Mouse (Mus musculus) heart, postnatal 0 days (tissue): ENCODE measurements around the gene Hdac4. TPM values are rescaled to one million over a fixed set of nuclear protein-coding genes. Genes with fewer than 3 reads are reported as not detected.

Experiments
- ATAC-seq: fragments of 200-750 bp; cut with Nextera tagmentation; 2 replicates; pipeline ENCODE4 v1.8.0; 2017; ENCODE audit warnings: low read depth, moderate number of reproducible peaks, moderate library complexity; ENCODE audit not compliant: insufficient read depth
- DNase-seq: peaks from one replicate; pipeline ENCODE4 v3.0.0-alpha.2; 2016; ENCODE audit warnings: low spot score
- H3K27ac ChIP-seq: fragments of 300-500 bp; sonication (generic); 2 replicates; pipeline ENCODE4 v1.5.1; 2014; ENCODE audit warnings: low read depth, mild to moderate bottlenecking
- H3K27me3 ChIP-seq: fragments of 300-500 bp; sonication (generic); 2 replicates; pipeline ENCODE4 v1.6.1; 2014; ENCODE audit warnings: low read length, mixed read lengths; ENCODE audit not compliant: control insufficient read depth, insufficient read depth
- H3K36me3 ChIP-seq: fragments of 300-500 bp; sonication (generic); replicated peaks from 2 replicates; pipeline ENCODE4 v1.6.1; 2014; ENCODE audit warnings: low read length, mixed read lengths; ENCODE audit not compliant: control insufficient read depth, insufficient read depth
- H3K4me1 ChIP-seq: fragments of 300-500 bp; sonication (generic); 2 replicates; pipeline ENCODE4 v1.6.1; 2014; ENCODE audit warnings: antibody characterized with exemption; ENCODE audit not compliant: control insufficient read depth, insufficient read depth
- H3K4me2 ChIP-seq: fragments of 300-500 bp; sonication (generic); 2 replicates; pipeline ENCODE4 v1.6.1; 2014; ENCODE audit warnings: low read depth, mild to moderate bottlenecking, low read length, moderate library complexity
- H3K4me3 ChIP-seq: fragments of 300-500 bp; sonication (generic); 2 replicates; pipeline ENCODE4 v1.5.1; 2014; ENCODE audit warnings: low read depth, low read length
- H3K9ac ChIP-seq: fragments of 300-500 bp; sonication (generic); replicated peaks from 2 replicates; pipeline ENCODE4 v1.6.1; 2014; ENCODE audit warnings: low read depth, low read length, mixed read lengths
- H3K9me3 ChIP-seq: fragments of 300-500 bp; sonication (generic); replicated peaks from 2 replicates; pipeline ENCODE4 v1.6.1; 2016; ENCODE audit warnings: low read length; ENCODE audit not compliant: control insufficient read depth
- CTCF ChIP-seq: IDR thresholded peaks from 2 replicates; pipeline ENCODE4 v1.5.1; 2016; ENCODE audit warnings: antibody characterized with exemption, control low read depth, low read depth
- EP300 ChIP-seq: IDR thresholded peaks from 2 replicates; pipeline ENCODE4 v1.6.1; 2016; ENCODE audit warnings: antibody characterized with exemption, low read depth
- WGBS: fragments of 180-500 bp; shearing (Covaris S2); extraction: QIAGEN DNeasy Blood & Tissue Kit; methylation state at CpG from one replicate; pipeline ENCODE4 v1.1.7; 2014; 5-methylcytosine and 5-hydroxymethylcytosine counted together
- polyA plus RNA-seq: library from polyadenylated mRNA; unstranded; fragments of >200 nt; fragmentation: Nextera tagmentation; extraction: Ambion mirVana; gene quantifications from 2 replicates; pipeline ENCODE4 v1.2.1, GENCODE M21; 2015
- total RNA-seq: library from RNA; depleted of rRNA; stranded (reverse); fragments of >200 nt; gene quantifications from 2 replicates; pipeline ENCODE4 v1.2.3, GENCODE M21; 2014; ENCODE audit warnings: low replicate concordance

The Hdac4 gene
- total and polyA plus RNA-seq, 2 experiments from 2014 or later, result 6.8 to 13.0 TPM

DNA sequence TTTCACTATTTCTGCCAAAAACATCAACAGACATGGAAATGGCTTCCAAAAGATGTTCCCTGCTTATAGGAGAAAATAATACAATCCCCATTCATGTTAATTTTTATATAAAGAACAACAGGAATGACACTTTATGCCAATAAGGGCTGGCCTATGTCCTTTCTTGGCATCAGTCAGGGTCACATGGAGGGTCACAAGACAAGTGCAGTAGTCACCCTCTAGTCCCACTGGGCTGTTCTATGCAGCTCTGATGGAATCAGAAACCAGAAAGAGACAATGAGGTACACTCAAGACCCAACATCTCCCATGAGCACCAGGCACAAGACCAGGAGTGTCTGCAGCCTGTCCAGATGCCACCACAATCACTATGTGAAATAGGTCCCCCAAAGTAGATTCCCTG is 91.5 kb downstream of the Hdac4 start:
- Histone ChIP-seq H3K27me3 (no peaks in the 10 kb centered on the region), H3K4me1 (peaks cover 53% of the 10 kb centered on the region), H3K9ac (no peak overlapping the region), H3K9me3 (no peaks in the 10 kb centered on the region), H3K4me3 (no peak overlapping the region), H3K27ac (no peak overlapping the region), H3K36me3 (no peaks in the 10 kb centered on the region), H3K4me2 (no peak overlapping the region)
- DNase-seq (no peak), ATAC-seq (no peak)
- no peak for TF ChIP-seq EP300
- no peak for TF ChIP-seq CTCF

- no peak for ATAC-seq
- WGBS, result 56% methylated on average over 3 of the region's 3 CpGs
- H3K4me2 ChIP-seq, result no peak overlapping the region
- no peaks in the 10 kb centered on the region for H3K27me3 ChIP-seq
- H3K9me3 ChIP-seq, result no peaks in the 10 kb centered on the region
- no peak for DNase-seq
- H3K4me1 ChIP-seq, result peaks cover 53% of the 10 kb centered on the region
- H3K27ac ChIP-seq, result no peak overlapping the region
- no peak overlapping the region for H3K9ac ChIP-seq
- no peaks in the 10 kb centered on the region for H3K36me3 ChIP-seq
- no peak for TF ChIP-seq EP300
- no peak for TF ChIP-seq CTCF
- no peak overlapping the region for H3K4me3 ChIP-seq
These were observed 92.1 kb downstream of the Hdac4 start for GRCm38 (mm10) chr1:92103377-92103776.

GRCm38 (mm10) chr1:92102825-92103224 is 92.7 kb downstream of the Hdac4 start:
- ATAC-seq, result no peak
- no peak overlapping the region for H3K4me2 ChIP-seq
- H3K9ac ChIP-seq, result no peak overlapping the region
- no peaks in the 10 kb centered on the region for H3K9me3 ChIP-seq
- TF ChIP-seq CTCF (no peak), EP300 (no peak)
- H3K27ac ChIP-seq, result no peak overlapping the region
- DNase-seq, result no peak
- peaks cover 52% of the 10 kb centered on the region for H3K4me1 ChIP-seq
- no peaks in the 10 kb centered on the region for H3K27me3 ChIP-seq
- H3K36me3 ChIP-seq, result no peaks in the 10 kb centered on the region
- WGBS, result 91% methylated on average over 1 of the region's 1 CpGs
- no peak overlapping the region for H3K4me3 ChIP-seq

DNA sequence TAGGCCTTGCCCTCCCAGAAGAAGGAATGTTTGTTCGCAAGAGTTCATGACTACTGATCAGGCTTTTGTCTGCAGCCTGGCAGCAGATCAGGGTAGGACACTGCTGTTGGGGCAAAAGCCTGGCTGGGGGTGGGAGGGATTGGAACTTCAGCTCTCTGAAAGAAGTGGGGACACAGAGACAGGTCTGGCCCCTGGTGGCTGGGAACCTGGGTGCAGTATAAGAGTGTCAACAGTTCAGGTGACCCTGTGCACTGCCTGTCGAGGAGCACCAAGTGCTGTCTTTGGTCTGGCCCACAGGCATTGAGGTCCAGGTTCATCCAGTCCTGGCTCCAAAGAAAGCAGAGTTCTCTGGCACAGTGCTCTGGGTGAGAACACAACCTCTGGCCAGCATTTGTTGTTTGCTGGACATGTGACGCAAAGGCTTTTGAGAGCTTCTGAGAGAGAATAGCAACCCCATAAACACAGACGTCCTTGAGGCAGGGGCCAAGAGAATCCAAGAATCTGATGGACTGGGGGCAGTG is 95.1 kb downstream of the Hdac4 start:
- H3K27ac ChIP-seq, result peak overlapping the region; percentile 43

DNA sequence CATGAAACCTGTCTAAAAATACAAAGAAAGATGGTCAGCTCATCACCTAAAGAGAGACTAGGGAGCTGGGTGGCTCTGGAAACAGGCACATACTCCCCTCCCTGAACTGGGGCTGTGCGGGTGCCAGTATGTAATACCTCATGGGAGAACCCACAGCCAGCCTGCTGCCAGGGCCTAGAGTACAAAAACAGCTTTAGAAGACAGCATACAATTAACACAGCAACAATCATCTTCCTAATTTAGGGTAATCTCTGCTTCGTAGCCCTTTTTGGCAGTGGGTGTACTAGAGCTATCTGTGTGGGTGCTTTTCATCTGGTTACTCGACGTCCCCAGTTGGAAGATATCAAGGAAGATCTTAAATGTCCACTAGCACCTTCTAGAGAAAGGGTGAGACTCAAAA is 95.5 kb downstream of the Hdac4 start:
- Histone ChIP-seq H3K4me1 (peaks cover 47% of the 10 kb centered on the region), H3K9ac (no peak overlapping the region), H3K27me3 (no peaks in the 10 kb centered on the region), H3K4me2 (no peak overlapping the region), H3K9me3 (no peaks in the 10 kb centered on the region), H3K4me3 (no peak overlapping the region), H3K27ac (peak overlapping the region; percentile 43), H3K36me3 (no peaks in the 10 kb centered on the region)
- TF ChIP-seq CTCF (no peak), EP300 (no peak)
- DNase-seq (no peak), ATAC-seq (no peak)
- 55% methylated on average over 4 of the region's 4 CpGs for WGBS

More for the DNA sequence above, 95.1 kb downstream of the Hdac4 start:
- Histone ChIP-seq H3K4me2 (no peak overlapping the region), H3K4me1 (peaks cover 47% of the 10 kb centered on the region), H3K9me3 (no peaks in the 10 kb centered on the region), H3K27me3 (no peaks in the 10 kb centered on the region), H3K4me3 (no peak overlapping the region), H3K36me3 (no peaks in the 10 kb centered on the region), H3K9ac (no peak overlapping the region)
- ATAC-seq (peak; percentile 34; the same call in 1 of the 2 replicates), DNase-seq (no peak)
- TF ChIP-seq EP300, result no peak
- no peak for TF ChIP-seq CTCF
- WGBS, result 33% methylated on average over 4 of the region's 4 CpGs

- DNase-seq (no peak), ATAC-seq (no peak)
- peaks cover 47% of the 10 kb centered on the region for H3K4me1 ChIP-seq
- H3K27ac ChIP-seq, result peak overlapping the region; percentile 43
- no peaks in the 10 kb centered on the region for H3K36me3 ChIP-seq
- no peaks in the 10 kb centered on the region for H3K9me3 ChIP-seq
- no peak overlapping the region for H3K9ac ChIP-seq
- 27% methylated on average over 4 of the region's 4 CpGs for WGBS
- TF ChIP-seq CTCF (no peak), EP300 (no peak)
- H3K27me3 ChIP-seq, result no peaks in the 10 kb centered on the region
- no peak overlapping the region for H3K4me2 ChIP-seq
- H3K4me3 ChIP-seq, result no peak overlapping the region
These were observed 96.0 kb downstream of the Hdac4 start for GRCm38 (mm10) chr1:92099502-92099901.
